Mouse (Mus musculus): ENCODE results near the gene Hlcs.

- TF ChIP-seq CTCF (IDR thresholded peaks at IDR 0.05; ENCODE audit: borderline replicate concordance, insufficient read depth, low read depth, low read length) (no peak), POLR2A (IDR thresholded peaks at IDR 0.05; ENCODE audit: borderline replicate concordance, insufficient read depth, low read length) (no peak)
These were observed 196.0 kb downstream of the Hlcs start for GRCm38 (mm10) chr16:94117333-94117732.

Data from cerebellum, adult 2 months (tissue).